Mouse (Mus musculus) ES-E14 (cell line): ENCODE results near the gene Rbp7. TPM values are rescaled to one million over a fixed set of nuclear protein-coding genes. Genes with fewer than 3 reads are reported as not detected.

ENCODE experiments used
- DNase-seq: peaks from one replicate; pipeline ENCODE4 v3.0.0-alpha.2; 2013; ENCODE audit warnings: low read depth, low spot score
- H3K27ac ChIP-seq: 2 replicates; pipeline ENCODE4 v1.5.1; 2012; ENCODE audit warnings: low read depth, mild to moderate bottlenecking, low read length, moderate library complexity, mixed read lengths; ENCODE audit not compliant: poor library complexity, insufficient read depth, severe bottlenecking
- H3K36me3 ChIP-seq: 2 replicates; pipeline ENCODE4 v1.6.1; 2012; ENCODE audit warnings: mild to moderate bottlenecking, low read length, moderate library complexity, mixed read lengths; ENCODE audit not compliant: control insufficient read depth, poor library complexity, insufficient read depth, severe bottlenecking
- H3K4me1 ChIP-seq, 2 experiments: fragments of 150-350 bp in 1 of 2; sonication (generic) in 1 of 2; 2 replicates each; pipeline ENCODE4 v1.6.1; 2012; ENCODE audit warnings: low read length in 2 of 2, mild to moderate bottlenecking in 1 of 2, mixed read lengths in 1 of 2; ENCODE audit not compliant: control insufficient read depth in 2 of 2, insufficient read depth in 2 of 2, poor library complexity in 1 of 2
- H3K4me3 ChIP-seq, 2 experiments: fragments of 150-350 bp in 1 of 2; sonication (generic) in 1 of 2; 2 replicates each; pipeline ENCODE4 v1.5.1; 2012; ENCODE audit warnings: low read length in 2 of 2, low read depth in 1 of 2, mild to moderate bottlenecking in 1 of 2, mixed read lengths in 1 of 2; ENCODE audit not compliant: insufficient read depth in 1 of 2, poor library complexity in 1 of 2, severe bottlenecking in 1 of 2
- H3K9ac ChIP-seq: 2 replicates; pipeline ENCODE4 v1.6.1; 2012; ENCODE audit warnings: low read depth, mild to moderate bottlenecking, low read length, mixed read lengths; ENCODE audit not compliant: poor library complexity, insufficient read depth, severe bottlenecking
- H3K9me3 ChIP-seq: fragments of 150-350 bp; sonication (generic); 2 replicates; pipeline ENCODE4 v1.6.1; 2012; ENCODE audit warnings: low read depth, mild to moderate bottlenecking, low read length; ENCODE audit not compliant: control insufficient read depth, insufficient read depth
- CHD2 ChIP-seq: IDR thresholded peaks from 2 replicates; pipeline ENCODE4 v1.6.1; 2014; ENCODE audit warnings: mild to moderate bottlenecking, low read depth, low read length, inconsistent platforms
- HCFC1 ChIP-seq: IDR thresholded peaks from 2 replicates; pipeline ENCODE4 v1.6.1; 2012; ENCODE audit warnings: low read length, inconsistent platforms, borderline replicate concordance; ENCODE audit not compliant: insufficient read depth
- MAFK ChIP-seq: IDR thresholded peaks from 2 replicates; pipeline ENCODE4 v1.6.1; 2014; ENCODE audit warnings: mild to moderate bottlenecking, low read depth, low read length, inconsistent platforms; ENCODE audit not compliant: insufficient read depth
- ZC3H11A ChIP-seq: IDR thresholded peaks from 2 replicates; pipeline ENCODE4 v1.6.1; 2012; ENCODE audit warnings: low read depth, mild to moderate bottlenecking, inconsistent platforms, low read length, borderline replicate concordance
- ZNF384 ChIP-seq: IDR thresholded peaks from 2 replicates; pipeline ENCODE4 v1.6.1; 2012; ENCODE audit warnings: low read depth, low read length, inconsistent platforms
- in situ Hi-C, 2 experiments: fragments of 600-800 bp; cut with MboI; formaldehyde crosslinking; loops; one replicate each; pipeline ENCODE4 v1.15.1; 2025; ENCODE audit warnings: low sequenced_read_pairs in 2 of 2, inconsistent platforms in 1 of 2; ENCODE audit not compliant: unreplicated experiment in 2 of 2
- total RNA-seq: library from RNA; depleted of rRNA; stranded (reverse); fragments of 300-350 nt; gene quantifications from 2 replicates; pipeline ENCODE4 v1.2.3, GENCODE M21; 2012

Gene Rbp7
- total RNA-seq, 1 experiment: 1.4 TPM

- H3K27ac ChIP-seq: peak within 1 kb of the TSS; percentile 54
- peak within 1 kb of the TSS; percentile 89 for H3K9ac ChIP-seq
- H3K9me3 ChIP-seq: no peaks in the 10 kb centered on the region
- H3K36me3 ChIP-seq: peaks cover 19% of the 10 kb centered on the region
- peak within 1 kb of the TSS; percentile 90 to 95 for H3K4me3 ChIP-seq
- in situ Hi-C loops: no loop called here
- TF ChIP-seq CHD2 (peak; percentile 31; the same call in 1 of the 2 replicates), HCFC1 (peak; percentile 76; the same call in 1 of the 2 replicates), ZC3H11A (no peak)
- DNase-seq: peak; percentile 94
- peaks cover 2 to 5% of the 10 kb centered on the region in 2 experiments; a peak in 2 of 4 replicates for H3K4me1 ChIP-seq
These were observed 30.5 kb upstream of the Rbp7 start, which contains the start of the genes Nmnat1 and Lzic for GRCm38 (mm10) chr4:149485053-149485824. Gene Nmnat1 (minus strand): TSS chr4:149485202. Gene Lzic (plus strand): TSS chr4:149485229.

- H3K9ac ChIP-seq: peak overlapping the region; percentile 74
- peak overlapping the region; percentile 62 to 95 for H3K4me3 ChIP-seq
These were observed 29.8 kb upstream of the Rbp7 start for GRCm38 (mm10) chr4:149484566-149484965.

DNA sequence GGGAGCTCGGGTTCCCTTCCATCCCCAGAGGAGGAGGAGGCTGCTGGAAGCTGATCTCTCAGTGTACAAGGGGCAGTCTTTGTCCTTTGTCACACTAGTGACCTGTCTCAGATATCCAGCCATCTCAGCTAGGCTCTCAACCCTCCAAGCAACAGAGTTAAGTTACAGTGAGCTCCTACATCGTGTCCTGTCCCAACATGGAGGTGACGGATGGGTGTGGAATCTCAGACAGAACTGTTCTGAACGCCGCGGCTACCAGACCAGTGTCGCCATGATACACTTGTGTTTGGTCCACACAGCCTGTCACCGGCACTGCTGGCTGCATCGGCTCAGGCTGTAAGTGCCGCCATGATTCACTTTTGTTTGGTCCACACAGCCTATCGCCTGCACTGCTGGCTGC is 22.3 kb upstream of the Rbp7 start, which contains the start of gene Tmem274:
Tmem274 (plus strand) TSS at position 301 of the 400 bp plus-strand sequence.
- no peak within 1 kb of the TSS for H3K27ac ChIP-seq
- in situ Hi-C loops: no loop called here
- peaks cover 0 to 7% of the 10 kb centered on the region in 2 experiments; a peak in 1 of 4 replicates for H3K4me1 ChIP-seq
- no peak within 1 kb of the TSS for H3K9ac ChIP-seq
- no peaks in the 10 kb centered on the region for H3K9me3 ChIP-seq
- TF ChIP-seq CHD2: no peak
- no peak for TF ChIP-seq ZC3H11A
- TF ChIP-seq ZNF384: no peak
- TF ChIP-seq MAFK: no peak
- no peak for TF ChIP-seq HCFC1
- H3K4me3 ChIP-seq: peak within 1 kb of the TSS in 1 of 2 experiments; percentile 20; a peak in 1 of 4 replicates
- DNase-seq: no peak
- H3K36me3 ChIP-seq: no peaks in the 10 kb centered on the region; the same call in 1 of the 2 replicates

More at GRCm38 (mm10) chr4:149484566-149484965, 29.8 kb upstream of the Rbp7 start:
- in situ Hi-C loops: no loop called here
- Histone ChIP-seq H3K9me3 (no peaks in the 10 kb centered on the region), H3K36me3 (peaks cover 15% of the 10 kb centered on the region), H3K4me1 (peaks cover 2 to 6% of the 10 kb centered on the region in 2 experiments; a peak in 2 of 4 replicates), H3K27ac (no peak overlapping the region; the same call in 1 of the 2 replicates)
- no peak for TF ChIP-seq ZC3H11A
- TF ChIP-seq MAFK: no peak
- no peak for TF ChIP-seq CHD2
- no peak for TF ChIP-seq ZNF384
- no peak for TF ChIP-seq HCFC1
- DNase-seq: no peak

DNA sequence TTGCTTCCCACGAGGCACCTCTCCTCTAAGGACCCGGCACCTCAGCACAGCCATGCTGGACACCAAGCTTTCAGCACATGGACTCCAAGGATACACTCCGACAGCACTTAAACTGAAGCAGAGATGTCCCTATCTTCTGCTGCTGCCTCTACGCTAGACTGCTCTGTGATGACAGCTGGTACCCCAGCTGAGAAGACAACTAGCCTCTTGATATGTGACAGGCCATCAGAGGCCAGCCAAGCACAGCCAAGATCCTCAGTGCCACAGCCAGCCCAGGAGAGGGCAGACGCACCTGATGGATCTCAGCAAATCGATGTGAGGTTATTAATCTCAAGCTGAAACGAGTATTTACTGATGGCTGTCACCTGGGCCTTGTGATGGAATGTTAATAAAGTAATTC is 20.3 kb upstream of the Rbp7 start:
- H3K4me3 ChIP-seq: no peak overlapping the region
- H3K36me3 ChIP-seq: no peaks in the 10 kb centered on the region; the same call in 1 of the 2 replicates
- no peak overlapping the region for H3K9ac ChIP-seq
- no peak overlapping the region for H3K27ac ChIP-seq
- TF ChIP-seq MAFK (no peak), ZC3H11A (no peak), HCFC1 (no peak), ZNF384 (no peak), CHD2 (no peak)
- DNase-seq: no peak
- peaks cover 0 to 6% of the 10 kb centered on the region in 2 experiments; a peak in 1 of 4 replicates for H3K4me1 ChIP-seq
- in situ Hi-C loops: no loop called here
- no peaks in the 10 kb centered on the region for H3K9me3 ChIP-seq

DNA sequence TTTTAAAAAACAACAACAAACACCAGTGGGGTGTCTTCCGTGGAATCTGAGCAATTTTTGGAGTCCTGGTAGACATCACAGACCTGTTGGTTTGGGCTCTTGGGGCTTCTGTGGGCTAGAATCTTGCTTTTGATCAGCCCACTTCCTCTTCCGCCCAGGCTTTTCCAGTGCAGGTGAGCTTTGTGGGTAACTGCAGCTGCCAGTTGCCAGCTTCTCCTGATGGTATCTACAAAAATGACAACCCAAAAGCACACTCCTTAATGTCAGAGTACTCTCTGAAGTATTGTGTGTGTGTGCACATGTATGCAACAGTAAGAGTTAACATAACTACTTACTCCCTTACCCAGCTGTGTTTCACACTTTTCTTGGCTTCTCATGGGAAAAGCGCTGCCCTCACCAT is 14.8 kb upstream of the Rbp7 start:
- no peak for TF ChIP-seq MAFK
- TF ChIP-seq ZNF384: no peak
- TF ChIP-seq CHD2: no peak
- TF ChIP-seq ZC3H11A: no peak
- no peak for TF ChIP-seq HCFC1
- no peak for DNase-seq
- Histone ChIP-seq H3K36me3 (no peaks in the 10 kb centered on the region), H3K27ac (no peak overlapping the region), H3K4me1 (peaks cover 0 to 8% of the 10 kb centered on the region in 2 experiments; a peak in 2 of 4 replicates), H3K9me3 (no peaks in the 10 kb centered on the region), H3K4me3 (no peak overlapping the region), H3K9ac (no peak overlapping the region)
- in situ Hi-C loops: no loop called here
